ENCODE assay signal across 27 mouse cellular contexts in the genomic region with DNA sequence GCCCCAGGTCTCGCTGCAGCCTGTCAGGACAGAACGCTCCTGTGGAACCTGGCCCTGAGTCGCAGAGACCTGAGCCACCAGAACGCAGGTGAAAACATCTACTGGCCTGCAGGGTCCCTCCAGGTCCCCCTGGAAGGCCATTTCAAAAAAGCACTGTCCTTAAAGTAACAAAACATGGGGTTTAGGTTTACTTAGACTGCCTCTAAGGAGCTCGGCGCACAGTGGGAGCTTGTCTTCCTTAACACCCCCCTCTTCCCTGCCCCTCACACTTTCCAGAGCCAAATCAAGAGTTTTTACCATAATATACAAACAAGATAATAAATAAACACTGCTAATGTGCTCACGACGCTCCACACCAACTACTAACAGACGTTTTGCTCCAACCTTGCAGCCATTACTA.
"Had no signal": no experiment of that assay in that cellular context is flagged by ENCODE, and none has a peak within 500 bp of the region (broad histone marks: within the 10 kb centered on the region; RNA-seq: fewer than 3 reads in every experiment).

No protein-coding gene starts in this region.

- ATAC-seq: forebrain, embryonic 13.5 days; forebrain, embryonic 14.5 days; forebrain, embryonic 15.5 days; forebrain, embryonic 16.5 days; forebrain, postnatal 0 days had no signal

- H3K9ac ChIP-seq: embryonic facial prominence, embryonic 12.5 days; embryonic facial prominence, embryonic 13.5 days; embryonic facial prominence, embryonic 15.5 days; forebrain, embryonic 13.5 days; forebrain, embryonic 15.5 days; forebrain, postnatal 0 days had no signal

- H3K9me3 ChIP-seq: embryonic facial prominence, embryonic 10.5 days; embryonic facial prominence, embryonic 12.5 days; embryonic facial prominence, embryonic 13.5 days; embryonic facial prominence, embryonic 15.5 days; forebrain, embryonic 10.5 days; forebrain, embryonic 13.5 days; forebrain, embryonic 15.5 days; heart, embryonic 10.5 days had no signal

- H3K4me2 ChIP-seq: embryonic facial prominence, embryonic 12.5 days; embryonic facial prominence, embryonic 13.5 days; embryonic facial prominence, embryonic 15.5 days; forebrain, embryonic 13.5 days; forebrain, embryonic 15.5 days had no signal

- H3K4me3 ChIP-seq: embryonic facial prominence, embryonic 10.5 days; embryonic facial prominence, embryonic 12.5 days; embryonic facial prominence, embryonic 13.5 days; embryonic facial prominence, embryonic 15.5 days; erythroblast, embryonic 14.5 days; forebrain, embryonic 10.5 days; forebrain, embryonic 13.5 days; forebrain, embryonic 15.5 days; gastrocnemius, adult 2 months; heart, adult 2 months; heart, embryonic 10.5 days had no signal

- H3K27ac ChIP-seq: embryonic facial prominence, embryonic 10.5 days; embryonic facial prominence, embryonic 12.5 days; embryonic facial prominence, embryonic 13.5 days; embryonic facial prominence, embryonic 15.5 days; forebrain, embryonic 10.5 days; forebrain, embryonic 13.5 days; forebrain, embryonic 15.5 days; gastrocnemius, adult 2 months; heart, adult 2 months; heart, embryonic 10.5 days had no signal

- DNase-seq: cerebellum, adult 9-10 months; cerebellum, adult 9-11 months; cerebellum, postnatal 10 days; cerebellum, postnatal 14 days; cerebellum, postnatal 25 days; cerebellum, postnatal 36 days; embryo, embryonic 11 days; forebrain, postnatal 0 days; gastrocnemius, adult 2 months; gastrocnemius, postnatal 10 days; gastrocnemius, postnatal 14 days; gastrocnemius, postnatal 25 days; gastrocnemius, postnatal 36 days; heart, adult 11 months; heart, adult 18-20 months; heart, adult 2 months had no signal

- H3K4me1 ChIP-seq: embryonic facial prominence, embryonic 10.5 days; embryonic facial prominence, embryonic 12.5 days; embryonic facial prominence, embryonic 13.5 days; embryonic facial prominence, embryonic 15.5 days; forebrain, embryonic 10.5 days; forebrain, embryonic 13.5 days; forebrain, embryonic 15.5 days; heart, embryonic 10.5 days had no signal

- H3K27me3 ChIP-seq: embryonic facial prominence, embryonic 12.5 days; embryonic facial prominence, embryonic 13.5 days; embryonic facial prominence, embryonic 15.5 days; forebrain, embryonic 13.5 days; forebrain, embryonic 15.5 days had no signal
